Mouse (Mus musculus) stomach, postnatal 0 days (tissue): ENCODE results near the gene Rasgrf1.

Source experiments
- CTCF ChIP-seq: IDR thresholded peaks from 2 replicates; pipeline ENCODE4 v1.5.1; 2016; ENCODE audit warnings: antibody characterized with exemption, low read depth, mild to moderate bottlenecking, moderate library complexity
- EP300 ChIP-seq: optimal IDR thresholded peaks from 2 replicates; pipeline ENCODE3; 2016; ENCODE audit warnings: antibody characterized with exemption

GRCm38 (mm10) chr9:90055409-90055808 is 145.7 kb downstream of the Rasgrf1 start:
- no peak for TF ChIP-seq CTCF
- no peak for TF ChIP-seq EP300
